Mouse (Mus musculus): ENCODE results near the gene Susd6.

The Susd6 gene

GRCm38 (mm10) chr12:80815893-80816292 lies 25.6 kb downstream of the Susd6 start:
- no peak for TF ChIP-seq GATA4 (IDR thresholded peaks at IDR 0.05; ENCODE audit: insufficient replicate concordance, low read length)

GRCm38 (mm10) chr12:80816380-80817086 lies 26.2 kb downstream of the Susd6 start:
- no peak for TF ChIP-seq GATA4 (IDR thresholded peaks at IDR 0.05; ENCODE audit: insufficient replicate concordance, low read length)

DNA sequence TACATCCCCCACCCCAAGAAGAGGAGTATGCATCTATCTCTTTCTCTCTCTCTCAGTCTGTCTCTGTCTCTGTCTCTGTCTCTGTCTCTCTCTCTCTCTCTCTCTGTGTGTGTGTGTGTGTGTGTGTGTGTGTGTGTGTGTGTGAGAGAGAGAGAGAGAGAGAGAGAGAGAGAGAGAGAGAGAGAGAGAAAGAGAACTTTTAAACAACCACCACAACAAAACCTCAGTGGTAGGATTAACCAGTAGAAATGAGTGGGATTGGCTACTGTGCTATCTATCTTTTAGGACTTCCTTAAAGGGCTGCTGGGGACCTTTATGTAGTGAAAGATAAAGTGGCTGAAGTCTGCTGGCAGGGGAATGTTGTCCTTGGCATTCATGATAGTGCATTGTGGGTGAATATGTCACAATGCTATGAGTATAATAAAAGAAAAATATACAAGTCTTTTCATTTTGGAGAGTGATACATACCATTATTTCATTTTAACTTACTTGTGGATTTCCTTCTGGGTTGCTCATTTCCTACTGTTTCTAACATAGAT lies 27.5 kb downstream of the Susd6 start:
- no peak for TF ChIP-seq GATA4 (IDR thresholded peaks at IDR 0.05; ENCODE audit: insufficient replicate concordance, low read length)

GRCm38 (mm10) chr12:80821312-80822007 lies 31.1 kb downstream of the Susd6 start:
- no peak for TF ChIP-seq GATA4 (IDR thresholded peaks at IDR 0.05; ENCODE audit: insufficient replicate concordance, low read length)

GRCm38 (mm10) chr12:80822533-80822932 lies 32.2 kb downstream of the Susd6 start:
- no peak for TF ChIP-seq GATA4 (IDR thresholded peaks at IDR 0.05; ENCODE audit: insufficient replicate concordance, low read length)

DNA sequence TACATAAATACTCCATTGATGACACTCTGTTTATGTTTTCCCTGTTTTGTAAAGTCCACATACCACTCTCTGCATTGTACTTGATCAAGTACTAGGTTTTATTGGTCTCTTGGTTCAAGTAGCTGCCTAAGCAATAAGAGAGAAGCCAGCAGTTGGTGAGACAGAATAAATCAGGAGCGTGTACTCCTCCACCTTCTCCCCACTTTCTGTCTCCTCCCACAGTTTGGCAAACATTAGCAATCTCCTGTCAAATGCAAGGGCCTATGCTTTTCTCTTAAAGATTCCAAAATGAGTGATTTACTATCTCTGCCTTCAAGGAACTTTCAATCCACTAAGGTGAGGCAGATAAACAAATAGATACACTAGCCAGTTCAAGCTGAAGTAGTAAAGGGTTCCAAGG lies 33.9 kb downstream of the Susd6 start:
- no peak for TF ChIP-seq GATA4 (IDR thresholded peaks at IDR 0.05; ENCODE audit: insufficient replicate concordance, low read length)

- TF ChIP-seq GATA4 (IDR thresholded peaks at IDR 0.05; ENCODE audit: insufficient replicate concordance, low read length) = no peak
Observed at GRCm38 (mm10) chr12:80826423-80826822, 36.1 kb downstream of the Susd6 start.

GRCm38 (mm10) chr12:80827464-80828015 lies 37.2 kb downstream of the Susd6 start:
- TF ChIP-seq GATA4 (IDR thresholded peaks at IDR 0.05; ENCODE audit: insufficient replicate concordance, low read length) = no peak

DNA sequence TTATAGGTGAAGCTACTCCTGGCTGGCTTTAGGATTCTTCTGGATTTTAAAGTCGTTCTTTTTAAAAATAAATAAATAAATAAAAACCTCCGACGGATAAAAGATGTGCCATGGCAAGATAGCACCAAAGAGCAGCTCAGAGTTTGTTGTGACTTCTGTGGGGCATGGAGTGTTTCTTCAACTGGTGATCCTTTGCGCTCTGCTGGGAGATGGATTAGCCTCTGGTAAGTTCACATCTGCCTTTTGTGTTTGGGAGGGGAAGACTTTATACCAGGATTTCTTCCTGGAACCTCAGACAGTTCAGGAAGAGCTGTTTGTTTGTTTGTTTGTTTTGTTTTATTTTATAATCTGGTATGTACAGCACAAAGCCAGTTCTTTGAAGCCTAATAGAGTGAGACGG lies 37.7 kb downstream of the Susd6 start:
- no peak for TF ChIP-seq GATA4 (IDR thresholded peaks at IDR 0.05; ENCODE audit: insufficient replicate concordance, low read length)

DNA sequence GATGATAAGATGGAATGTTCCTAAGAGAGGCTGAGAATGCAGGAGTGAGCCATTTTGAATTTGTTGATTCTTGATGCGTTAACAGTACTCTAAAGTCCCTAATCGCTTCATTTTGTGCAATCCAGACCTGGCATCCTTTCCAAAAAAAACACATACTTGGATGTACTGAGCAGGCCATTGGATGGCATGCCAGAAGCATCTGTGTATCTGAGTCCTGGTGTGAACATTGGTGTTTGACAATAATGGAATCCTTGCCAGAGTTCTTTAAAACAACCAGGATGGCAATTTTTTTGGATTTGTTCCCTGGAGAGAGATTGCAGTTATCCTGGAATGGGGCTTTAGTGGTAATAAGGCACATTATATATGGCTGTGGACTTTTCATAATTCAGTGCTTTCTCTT lies 38.6 kb downstream of the Susd6 start:
- TF ChIP-seq GATA4 (IDR thresholded peaks at IDR 0.05; ENCODE audit: insufficient replicate concordance, low read length) = no peak

GRCm38 (mm10) chr12:80830211-80830610 lies 39.9 kb downstream of the Susd6 start:
- TF ChIP-seq GATA4 (IDR thresholded peaks at IDR 0.05; ENCODE audit: insufficient replicate concordance, low read length) = no peak

DNA sequence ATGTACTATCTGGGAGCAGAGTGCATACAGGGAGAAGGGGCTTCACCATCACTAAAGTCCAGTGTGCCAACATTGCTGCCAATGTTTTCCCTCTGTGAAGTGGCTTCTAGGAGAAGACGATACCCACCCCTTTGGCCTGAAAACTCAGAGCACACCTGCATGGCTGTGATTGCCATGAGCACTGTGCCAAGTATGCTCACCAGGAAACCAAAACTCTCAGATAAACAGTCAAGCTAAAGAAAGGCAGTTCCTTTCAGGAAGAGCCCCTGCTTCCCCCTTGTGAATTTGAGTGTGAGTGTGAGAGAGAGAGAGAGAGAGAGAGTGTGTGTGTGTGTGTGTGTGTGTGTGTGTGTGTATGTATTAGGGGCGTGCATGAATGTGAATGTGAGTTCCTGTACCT lies 40.5 kb downstream of the Susd6 start:
- TF ChIP-seq GATA4 (IDR thresholded peaks at IDR 0.05; ENCODE audit: insufficient replicate concordance, low read length) = no peak

DNA sequence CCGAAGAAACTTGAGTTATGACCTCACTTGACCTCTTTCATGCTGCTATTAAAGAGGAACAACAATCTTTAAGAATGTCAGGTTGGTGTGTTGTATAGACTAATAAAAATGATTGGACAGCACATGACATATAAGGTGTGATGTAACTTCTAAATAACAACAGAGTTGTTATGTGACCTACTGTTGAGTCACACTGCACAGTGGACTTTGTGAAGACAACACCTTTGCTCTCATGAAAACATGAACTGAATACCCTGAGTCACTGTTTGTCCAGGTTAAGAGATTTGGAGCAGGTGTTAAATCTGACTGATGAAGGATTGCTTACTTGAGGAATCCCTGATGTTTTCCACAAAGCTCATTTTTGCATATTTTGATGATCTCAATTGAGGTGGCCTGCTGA lies 42.0 kb downstream of the Susd6 start:
- TF ChIP-seq GATA4 (IDR thresholded peaks at IDR 0.05; ENCODE audit: insufficient replicate concordance, low read length) = no peak

DNA sequence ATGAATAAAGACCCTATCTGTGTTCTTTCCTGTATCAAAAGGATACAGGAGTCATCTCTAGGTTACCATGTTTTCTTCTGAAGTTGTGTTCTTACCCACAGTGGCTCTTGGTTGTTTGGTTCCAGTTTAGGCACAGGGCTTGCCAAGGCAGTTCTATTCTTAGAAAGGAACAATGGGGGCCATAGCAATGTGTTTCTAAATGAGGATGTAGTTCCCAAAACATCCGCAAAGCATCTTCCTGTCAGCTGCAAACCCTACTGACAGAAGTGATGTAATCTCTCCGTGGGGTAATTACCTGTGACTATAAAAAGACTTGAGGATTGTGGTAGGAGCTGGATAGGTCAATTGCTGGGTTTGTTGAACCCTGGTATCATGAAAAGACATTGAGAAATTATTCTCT lies 43.2 kb downstream of the Susd6 start:
- TF ChIP-seq GATA4 (IDR thresholded peaks at IDR 0.05; ENCODE audit: insufficient replicate concordance, low read length) = peak; percentile 69; the same call in 1 of the 2 replicates

DNA sequence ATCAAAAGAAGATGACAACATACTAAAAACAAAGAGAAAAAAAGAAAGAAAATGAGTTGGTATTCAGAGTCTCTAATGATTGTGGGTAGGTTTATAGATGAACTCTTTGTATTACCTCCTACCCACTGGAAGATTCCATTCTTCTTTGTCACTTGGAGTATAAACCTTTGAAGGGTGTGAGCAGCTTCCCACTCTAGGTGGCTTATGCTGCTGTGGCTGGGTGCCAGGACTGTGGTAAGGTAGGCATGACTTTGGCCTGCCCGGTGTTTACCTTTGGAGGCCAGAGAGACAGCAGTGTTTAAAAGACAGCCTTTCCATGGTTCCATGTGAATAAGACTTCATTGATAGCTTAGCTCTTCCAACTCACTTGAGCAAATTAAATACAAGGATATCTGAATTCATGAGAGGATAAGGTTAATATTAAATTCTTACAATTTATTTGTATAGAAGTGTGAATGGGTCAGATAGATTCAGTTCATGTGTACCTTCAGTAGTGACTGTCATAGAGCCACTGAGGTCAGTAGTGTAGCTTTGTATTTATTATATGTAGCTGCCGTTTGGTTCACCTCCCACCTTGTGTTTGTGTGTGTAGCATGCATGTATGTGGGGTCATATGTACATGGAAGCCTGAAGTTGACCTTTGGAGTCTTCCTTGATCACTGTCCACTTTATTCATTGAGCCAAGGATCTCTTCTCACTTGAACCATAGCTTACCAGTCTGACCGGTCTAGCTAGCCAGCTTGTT lies 44.0 kb downstream of the Susd6 start:
- no peak for TF ChIP-seq GATA4 (IDR thresholded peaks at IDR 0.05; ENCODE audit: insufficient replicate concordance, low read length)

Measured in liver, adult (tissue).